Comparison of ENCODE assay signal across 19 mouse cellular contexts in the genomic region with DNA sequence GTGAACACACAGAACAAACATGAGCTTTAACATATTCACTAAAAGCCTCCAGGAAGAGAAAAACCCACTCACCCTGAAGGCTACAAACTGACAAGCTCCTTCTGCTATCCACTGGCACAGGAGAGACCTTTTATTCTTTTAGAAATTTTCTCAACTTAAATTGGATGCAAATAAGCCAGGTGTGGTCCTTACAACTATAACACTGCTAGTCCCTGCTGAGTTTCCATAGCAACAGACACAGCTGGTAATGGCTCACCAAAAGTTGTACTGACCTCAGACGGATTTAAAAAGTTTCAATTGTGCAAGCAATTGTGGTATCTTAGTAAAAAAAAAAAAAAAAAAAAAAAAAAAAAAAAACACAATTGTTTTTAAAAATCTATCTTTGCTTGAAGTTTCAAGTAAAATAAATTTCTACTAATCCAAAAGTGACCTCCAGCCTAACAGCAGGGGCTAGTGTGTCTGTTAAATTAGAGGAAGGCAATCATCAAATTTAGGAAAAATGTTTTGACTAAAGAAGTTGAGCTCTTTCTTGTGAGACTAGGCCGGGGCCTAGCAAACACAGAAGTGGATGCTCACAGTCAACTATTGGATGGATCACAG. TPM values are rescaled to one million over a fixed set of nuclear protein-coding genes. Genes with fewer than 3 reads are reported as not detected.
A peak's percentile ranks its signal among the peaks of the same experiment; 100 is the strongest.
DNase-seq lines count a peak whose midpoint lies in the region; ATAC-seq lines count a peak whose summit lies in the region.
"Had no signal": no experiment of that assay in that cellular context is flagged by ENCODE, and none has a peak within 500 bp of the region (broad histone marks: within the 10 kb centered on the region; RNA-seq: fewer than 3 reads in every experiment).

No protein-coding gene starts in this region.

- ATAC-seq in embryonic facial prominence, embryonic 14.5 days (ENCODE audit: low read depth) = no peak
- ATAC-seq in neutrophil, adult 5-6 weeks (ENCODE audit: extremely low read depth, insufficient number of reproducible peaks, low FRiP score, poor library complexity, severe bottlenecking) = peak; percentile 83
- ATAC-seq: Patski had no signal

- 48% methylated on average over 2 of the region's 2 CpGs for WGBS in embryonic facial prominence, embryonic 14.5 days

- DNase-seq in embryo, embryonic 10 days (ENCODE audit: low spot score) = peak; percentile 11
- no peak for DNase-seq in embryo, embryonic 9.5 days (ENCODE audit: extremely low spot score)
- DNase-seq in spleen, postnatal 36 days (ENCODE audit: low spot score in 2 of 2) = peak; percentile 9 to 20
- DNase-seq in spleen, adult 12 weeks (ENCODE audit: low spot score) = no peak
- peak; percentile 12 for DNase-seq in embryonic facial prominence, embryonic 14.5 days (ENCODE audit: low spot score)
- DNase-seq in layer of hippocampus, adult 11-12 months (ENCODE audit: low spot score) = no peak
- no peak for DNase-seq in gastrocnemius, adult 18-20 months (ENCODE audit: low spot score)
- DNase-seq: cerebellum, adult 9-11 months; gastrocnemius, postnatal 10 days; heart, adult 2 months; kidney, postnatal 4 days; layer of hippocampus, postnatal 36 days; lung, adult 18-20 months had no signal

- H3K4me2 ChIP-seq in embryonic facial prominence, embryonic 14.5 days (ENCODE audit: low read depth, low read length) = no peak overlapping the region
- H3K4me2 ChIP-seq: embryonic facial prominence, embryonic 12.5 days; heart, embryonic 15.5 days had no signal

- no peak overlapping the region for H3K4me3 ChIP-seq in embryonic facial prominence, embryonic 14.5 days (ENCODE audit: low read depth, low read length)
- H3K4me3 ChIP-seq: embryonic facial prominence, embryonic 12.5 days; heart, adult 2 months; heart, embryonic 15.5 days; hindbrain, embryonic 10.5 days; myocyte had no signal

- H3K27me3 ChIP-seq in embryonic facial prominence, embryonic 14.5 days (replicated peaks; ENCODE audit: control insufficient read depth, insufficient read depth, low read length) = no peaks in the 10 kb centered on the region
- H3K27me3 ChIP-seq: embryonic facial prominence, embryonic 12.5 days; heart, embryonic 15.5 days; Patski had no signal

- H3K36me3 ChIP-seq in embryonic facial prominence, embryonic 14.5 days (ENCODE audit: control insufficient read depth, insufficient read depth, low read length) = no peaks in the 10 kb centered on the region
- H3K36me3 ChIP-seq: embryonic facial prominence, embryonic 12.5 days; heart, embryonic 15.5 days; hindbrain, embryonic 10.5 days had no signal

- no peak overlapping the region for H3K27ac ChIP-seq in embryonic facial prominence, embryonic 14.5 days (replicated peaks; ENCODE audit: low read depth, low read length)
- H3K27ac ChIP-seq: embryonic facial prominence, embryonic 12.5 days; heart, adult 2 months; heart, embryonic 15.5 days; hindbrain, embryonic 10.5 days had no signal

- H3K4me1 ChIP-seq in embryonic facial prominence, embryonic 14.5 days (ENCODE audit: control insufficient read depth, insufficient read depth, low read length) = no peaks in the 10 kb centered on the region
- H3K4me1 ChIP-seq: embryonic facial prominence, embryonic 12.5 days had no signal

- no peaks in the 10 kb centered on the region for H3K9me3 ChIP-seq in embryonic facial prominence, embryonic 14.5 days (ENCODE audit: control insufficient read depth, low read length)
- H3K9me3 ChIP-seq: embryonic facial prominence, embryonic 12.5 days; heart, embryonic 15.5 days; hindbrain, embryonic 10.5 days had no signal

- H3K9ac ChIP-seq in embryonic facial prominence, embryonic 14.5 days (ENCODE audit: low read depth, low read length) = no peak overlapping the region
- H3K9ac ChIP-seq: embryonic facial prominence, embryonic 12.5 days; heart, embryonic 15.5 days had no signal

RNA-seq across cellular contexts. Expression of a gene that starts 54.2 kb away (rescaled TPM):
- polyA plus RNA-seq in embryonic facial prominence, embryonic 14.5 days (2014; fragmentation: Nextera tagmentation; extraction: Ambion mirVana) = 11.4 and 13.6 TPM in 2 replicates
- 36.8 and 50.4 TPM in 2 replicates for total RNA-seq in neutrophil, adult 5-6 weeks (2017)
- 1 to 10 TPM; 7.7 to 8.3 TPM for total RNA-seq in gastrocnemius, adult 18-20 months (2021)

Comparison
In these comparisons a context has a peak if more than half of its experiments do, and no peak if none do; other contexts are left out.
1. DNase-seq: peak in embryo, embryonic 10 days (single experiment), spleen, postnatal 36 days (2 of 2) and embryonic facial prominence, embryonic 14.5 days (single experiment); none in embryo, embryonic 9.5 days (single experiment), spleen, adult 12 weeks (single experiment), layer of hippocampus, adult 11-12 months (single experiment) and gastrocnemius, adult 18-20 months (single experiment).